Comparison of ENCODE assay signal across 17 mouse cellular contexts in genomic region chr11:7583296-7583695, GRCm38 (mm10).
DNase-seq lines count a peak whose midpoint lies in the region.
"Had no signal": no experiment of that assay in that cellular context is flagged by ENCODE, and none has a peak within 500 bp of the region (broad histone marks: within the 10 kb centered on the region; RNA-seq: fewer than 3 reads in every experiment).

No protein-coding gene starts in this region.

- DNase-seq in heart, adult 11 months: peak; percentile 50
- DNase-seq in heart, adult 9 months (ENCODE audit: low spot score in 2 of 2): no peak
- peak; percentile 2 to 5 for DNase-seq in left cerebral cortex, postnatal 14 days (ENCODE audit: low spot score in 2 of 2)
- DNase-seq in left cerebral cortex, postnatal 4 days: no peak
- DNase-seq in frontal cortex, postnatal 36 days (ENCODE audit: low spot score in 2 of 2): peak; percentile 17 to 66
- DNase-seq in layer of hippocampus, postnatal 36 days: peak; percentile 7 to 14
- DNase-seq in lung, postnatal 36 days: no peak
- DNase-seq: adrenal gland, postnatal 25 days; B cell, adult 2 months; cerebellum, adult 18-20 months; gastrocnemius, postnatal 14 days; heart, postnatal 36 days; kidney, adult 2 months; kidney, postnatal 36 days; liver, postnatal 0 days; lung, postnatal 4 days; thymus, postnatal 25 days had no signal

- intact Hi-C loops in left cerebral cortex, postnatal 14 days (cut with DNase I): no loop called here
- intact Hi-C loops in left cerebral cortex, postnatal 4 days (cut with DNase I): no loop called here

Comparison
In these comparisons a context has a peak if more than half of its experiments do, and no peak if none do; other contexts are left out.
1. DNase-seq: peak in heart, adult 11 months (single experiment), left cerebral cortex, postnatal 14 days (2 of 2), frontal cortex, postnatal 36 days (2 of 2) and layer of hippocampus, postnatal 36 days (2 of 2); none in heart, adult 9 months (0 of 2), left cerebral cortex, postnatal 4 days (single experiment) and lung, postnatal 36 days (single experiment).